Mouse (Mus musculus) ES-E14 (cell line): ENCODE measurements around the gene Shank3. TPM values are rescaled to one million over a fixed set of nuclear protein-coding genes. Genes with fewer than 3 reads are reported as not detected.

ENCODE experiments used
- DNase-seq: peaks from one replicate; pipeline ENCODE4 v3.0.0-alpha.2; 2013; ENCODE audit warnings: low read depth, low spot score
- H3K27ac ChIP-seq: 2 replicates; pipeline ENCODE4 v1.5.1; 2012; ENCODE audit warnings: low read depth, mild to moderate bottlenecking, low read length, moderate library complexity, mixed read lengths; ENCODE audit not compliant: poor library complexity, insufficient read depth, severe bottlenecking
- H3K36me3 ChIP-seq: 2 replicates; pipeline ENCODE4 v1.6.1; 2012; ENCODE audit warnings: mild to moderate bottlenecking, low read length, moderate library complexity, mixed read lengths; ENCODE audit not compliant: control insufficient read depth, poor library complexity, insufficient read depth, severe bottlenecking
- H3K4me1 ChIP-seq, 2 experiments: fragments of 150-350 bp in 1 of 2; sonication (generic) in 1 of 2; 2 replicates each; pipeline ENCODE4 v1.6.1; 2012; ENCODE audit warnings: low read length in 2 of 2, mild to moderate bottlenecking in 1 of 2, mixed read lengths in 1 of 2; ENCODE audit not compliant: control insufficient read depth in 2 of 2, insufficient read depth in 2 of 2, poor library complexity in 1 of 2
- H3K4me3 ChIP-seq, 2 experiments: fragments of 150-350 bp in 1 of 2; sonication (generic) in 1 of 2; 2 replicates each; pipeline ENCODE4 v1.5.1; 2012; ENCODE audit warnings: low read length in 2 of 2, low read depth in 1 of 2, mild to moderate bottlenecking in 1 of 2, mixed read lengths in 1 of 2; ENCODE audit not compliant: insufficient read depth in 1 of 2, poor library complexity in 1 of 2, severe bottlenecking in 1 of 2
- H3K9ac ChIP-seq: 2 replicates; pipeline ENCODE4 v1.6.1; 2012; ENCODE audit warnings: low read depth, mild to moderate bottlenecking, low read length, mixed read lengths; ENCODE audit not compliant: poor library complexity, insufficient read depth, severe bottlenecking
- H3K9me3 ChIP-seq: fragments of 150-350 bp; sonication (generic); 2 replicates; pipeline ENCODE4 v1.6.1; 2012; ENCODE audit warnings: low read depth, mild to moderate bottlenecking, low read length; ENCODE audit not compliant: control insufficient read depth, insufficient read depth
- CHD2 ChIP-seq: IDR thresholded peaks from 2 replicates; pipeline ENCODE4 v1.6.1; 2014; ENCODE audit warnings: mild to moderate bottlenecking, low read depth, low read length, inconsistent platforms
- HCFC1 ChIP-seq: IDR thresholded peaks from 2 replicates; pipeline ENCODE4 v1.6.1; 2012; ENCODE audit warnings: low read length, inconsistent platforms, borderline replicate concordance; ENCODE audit not compliant: insufficient read depth
- MAFK ChIP-seq: IDR thresholded peaks from 2 replicates; pipeline ENCODE4 v1.6.1; 2014; ENCODE audit warnings: mild to moderate bottlenecking, low read depth, low read length, inconsistent platforms; ENCODE audit not compliant: insufficient read depth
- ZC3H11A ChIP-seq: IDR thresholded peaks from 2 replicates; pipeline ENCODE4 v1.6.1; 2012; ENCODE audit warnings: low read depth, mild to moderate bottlenecking, inconsistent platforms, low read length, borderline replicate concordance
- ZNF384 ChIP-seq: IDR thresholded peaks from 2 replicates; pipeline ENCODE4 v1.6.1; 2012; ENCODE audit warnings: low read depth, low read length, inconsistent platforms
- in situ Hi-C, 2 experiments: fragments of 600-800 bp; cut with MboI; formaldehyde crosslinking; loops; one replicate each; pipeline ENCODE4 v1.15.1; 2025; ENCODE audit warnings: low sequenced_read_pairs in 2 of 2, inconsistent platforms in 1 of 2; ENCODE audit not compliant: unreplicated experiment in 2 of 2
- total RNA-seq: library from RNA; depleted of rRNA; stranded (reverse); fragments of 300-350 nt; gene quantifications from 2 replicates; pipeline ENCODE4 v1.2.3, GENCODE M21; 2012

Gene Shank3
- total RNA-seq, 1 experiment = 6.7 TPM

GRCm38 (mm10) chr15:89474596-89475292 lies 24.7 kb upstream of the Shank3 start:
- no peak for DNase-seq
- no peaks in the 10 kb centered on the region for H3K9me3 ChIP-seq
- peaks cover 7 to 33% of the 10 kb centered on the region in 2 experiments; a peak in 3 of 4 replicates for H3K4me1 ChIP-seq
- 0 out of 2 replicates have a peak overlapping the region, but pooled peaks have one; percentile 68 for H3K9ac ChIP-seq
- TF ChIP-seq CHD2 = no peak
- in situ Hi-C loops = no loop called here
- H3K4me3 ChIP-seq = peak overlapping the region in 1 of 2 experiments; percentile 63; a peak in 1 of 4 replicates
- no peak overlapping the region for H3K27ac ChIP-seq
- H3K36me3 ChIP-seq = peaks cover 6% of the 10 kb centered on the region; the same call in 1 of the 2 replicates

- no peak for TF ChIP-seq MAFK
- no peak for TF ChIP-seq CHD2
- TF ChIP-seq ZNF384 = no peak
- TF ChIP-seq HCFC1 = no peak
- no peak for TF ChIP-seq ZC3H11A
- no peak for DNase-seq
- Histone ChIP-seq H3K27ac (no peak overlapping the region), H3K4me1 (peaks cover 5 to 37% of the 10 kb centered on the region in 2 experiments; a peak in 3 of 4 replicates), H3K36me3 (peaks cover 9% of the 10 kb centered on the region; the same call in 1 of the 2 replicates), H3K4me3 (peak overlapping the region; percentile 63 to 79; a peak in 3 of 4 replicates), H3K9ac (peak overlapping the region; percentile 68; the same call in 1 of the 2 replicates), H3K9me3 (no peaks in the 10 kb centered on the region)
- in situ Hi-C loops = no loop called here
Measured at GRCm38 (mm10) chr15:89475293-89475600, 24.2 kb upstream of the Shank3 start.

GRCm38 (mm10) chr15:89475611-89476474 lies 23.6 kb upstream of the Shank3 start:
- in situ Hi-C loops = no loop called here
- peak overlapping the region; percentile 74 for H3K9ac ChIP-seq
- TF ChIP-seq ZNF384 = no peak
- TF ChIP-seq HCFC1 = no peak
- TF ChIP-seq MAFK = no peak
- no peak for TF ChIP-seq CHD2
- no peak for TF ChIP-seq ZC3H11A
- peaks cover 10% of the 10 kb centered on the region; the same call in 1 of the 2 replicates for H3K36me3 ChIP-seq
- no peaks in the 10 kb centered on the region for H3K9me3 ChIP-seq
- peak overlapping the region; percentile 72 for H3K27ac ChIP-seq
- H3K4me3 ChIP-seq = peak overlapping the region; percentile 71 to 79
- peak; percentile 92 for DNase-seq
- H3K4me1 ChIP-seq = peaks cover 8 to 43% of the 10 kb centered on the region in 2 experiments; a peak in 3 of 4 replicates

GRCm38 (mm10) chr15:89476475-89476815 lies 23.0 kb upstream of the Shank3 start:
- Histone ChIP-seq H3K9me3 (no peaks in the 10 kb centered on the region), H3K36me3 (peaks cover 10% of the 10 kb centered on the region; the same call in 1 of the 2 replicates), H3K9ac (peak overlapping the region; percentile 74), H3K27ac (peak overlapping the region; percentile 72), H3K4me1 (peaks cover 11 to 40% of the 10 kb centered on the region in 2 experiments; a peak in 3 of 4 replicates), H3K4me3 (peak overlapping the region; percentile 71 to 79)
- DNase-seq = no peak
- TF ChIP-seq CHD2 (no peak), MAFK (no peak), ZNF384 (no peak), ZC3H11A (no peak), HCFC1 (no peak)
- in situ Hi-C loops = no loop called here
